Mouse (Mus musculus) cerebellum, postnatal 25 days (tissue): ENCODE data around the gene Shroom3.

Source experiments
- DNase-seq, 2 experiments: peaks; one replicate each; pipeline ENCODE4 v3.0.0; 2021; ENCODE audit warnings: mixed read lengths in 2 of 2

The Shroom3 gene

DNA sequence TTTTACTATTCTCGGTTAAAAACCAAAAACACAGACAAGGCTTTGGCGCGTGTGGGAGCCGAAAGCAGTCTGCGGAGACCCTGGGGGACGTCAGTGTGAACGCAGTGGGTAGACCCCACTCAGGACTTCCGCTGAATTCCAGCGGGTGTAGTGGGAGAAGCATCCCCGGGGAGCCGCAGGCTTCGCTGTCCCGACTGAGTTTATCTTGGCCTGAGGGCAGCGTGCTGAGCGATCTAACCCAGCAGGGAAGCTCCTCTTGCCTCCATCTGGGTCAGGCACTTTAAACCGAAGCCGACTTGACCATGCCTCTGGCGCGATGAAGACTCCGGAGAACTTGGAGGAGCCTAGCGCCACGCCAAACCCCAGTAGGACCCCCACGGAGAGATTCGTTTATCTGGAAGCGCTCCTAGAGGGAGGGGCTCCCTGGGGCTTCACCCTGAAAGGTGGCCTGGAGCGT lies at the start of gene Shroom3:
Shroom3 (plus strand) TSS at position 85 of the 457 bp plus-strand sequence.
- DNase-seq: peak; percentile 15 to 19

DNA sequence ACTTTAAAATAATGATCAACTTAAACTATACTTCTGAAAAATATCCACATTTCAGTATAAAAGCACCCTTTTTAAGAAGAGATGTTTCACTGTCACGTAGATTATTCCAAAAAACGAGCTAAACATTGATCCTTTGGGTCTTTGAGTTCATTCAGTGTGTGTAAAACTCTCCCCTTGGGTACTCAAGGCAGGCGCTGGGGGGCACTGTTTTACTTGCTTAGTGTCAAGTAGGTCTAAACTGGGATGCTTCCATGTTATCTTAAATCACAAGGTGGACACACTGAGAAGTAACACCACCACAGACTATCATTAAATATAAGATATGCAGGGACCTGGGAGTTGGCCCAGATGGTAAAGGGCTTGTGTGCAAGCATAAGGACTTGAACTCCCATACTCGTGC lies 49.7 kb upstream of the Shroom3 start:
- no peak for DNase-seq

DNA sequence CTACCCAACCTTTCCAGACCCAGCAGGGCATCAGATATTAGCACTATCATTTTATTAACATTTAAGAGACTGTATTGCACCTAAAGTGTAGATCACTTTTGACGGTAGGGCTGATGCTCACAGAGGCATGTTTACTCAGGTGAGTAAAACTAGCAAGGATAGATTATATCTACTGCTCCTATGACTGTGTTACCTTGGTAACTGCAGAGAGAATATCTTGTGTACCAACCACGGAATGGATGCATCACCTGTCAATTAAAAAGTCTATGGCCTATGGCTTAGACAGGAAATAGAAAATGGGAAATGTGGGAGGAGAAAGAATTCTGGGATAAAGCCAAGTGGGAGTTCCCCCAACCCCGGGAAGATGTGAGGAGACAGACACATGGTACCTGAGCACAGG lies 48.3 kb upstream of the Shroom3 start:
- DNase-seq: no peak

DNA sequence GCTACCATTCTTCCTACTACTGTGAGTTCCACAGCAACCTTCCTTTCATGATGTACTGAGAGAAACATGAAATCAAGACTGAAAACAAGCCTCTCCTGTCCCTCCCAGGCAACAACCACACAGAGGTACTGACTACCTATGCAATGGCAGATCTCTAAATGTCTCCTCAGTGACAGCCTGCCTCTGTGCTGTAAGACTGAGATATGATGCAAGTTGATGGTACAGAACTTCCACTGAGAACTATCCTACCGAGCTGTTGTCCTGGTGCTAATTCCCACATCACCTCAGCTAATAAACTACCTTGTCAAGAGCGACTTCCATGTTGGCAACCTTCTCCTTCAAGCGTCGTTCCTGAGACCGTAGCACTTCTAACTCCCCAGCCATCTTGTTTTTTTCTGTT lies 47.3 kb upstream of the Shroom3 start:
- DNase-seq: no peak

DNA sequence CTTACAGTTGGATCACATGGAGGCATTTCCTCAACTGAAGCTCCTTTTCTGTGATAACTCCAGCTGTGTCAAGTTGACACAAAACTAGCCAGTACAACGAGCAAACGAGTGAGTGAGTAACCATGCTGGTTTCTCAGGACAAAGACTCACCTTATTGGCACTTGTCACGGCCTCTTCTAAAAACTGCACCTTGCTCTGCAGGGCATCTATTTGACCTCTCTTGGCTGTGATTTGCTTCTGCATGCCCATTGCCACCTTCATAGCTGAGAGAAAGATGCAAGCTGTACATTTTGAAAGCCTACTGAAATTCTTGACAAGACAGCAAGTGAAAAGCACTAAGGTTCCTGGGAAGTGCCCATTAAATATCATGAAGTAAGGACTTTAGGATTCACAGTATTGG lies 42.4 kb upstream of the Shroom3 start:
- DNase-seq: no peak

DNA sequence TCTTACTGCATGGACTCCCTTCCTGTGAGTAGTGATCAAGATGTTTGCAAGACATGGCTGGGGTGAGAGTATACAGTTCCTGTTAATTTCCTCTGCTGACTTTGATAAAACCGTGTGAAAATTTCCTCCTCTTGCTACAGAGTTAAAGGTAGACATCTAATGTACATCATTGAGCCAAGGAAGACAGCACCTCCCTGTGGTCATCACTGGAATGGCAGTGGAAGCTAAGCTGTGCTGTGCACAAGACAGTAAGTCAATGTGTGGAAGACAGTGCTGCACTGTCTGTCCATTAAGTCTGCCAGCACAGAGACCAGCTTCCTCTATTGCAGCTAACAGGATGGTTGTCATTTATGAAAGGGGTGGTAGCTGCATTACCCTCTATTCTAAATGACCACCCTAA lies 27.0 kb upstream of the Shroom3 start:
- peak; percentile 61 to 79 for DNase-seq

DNA sequence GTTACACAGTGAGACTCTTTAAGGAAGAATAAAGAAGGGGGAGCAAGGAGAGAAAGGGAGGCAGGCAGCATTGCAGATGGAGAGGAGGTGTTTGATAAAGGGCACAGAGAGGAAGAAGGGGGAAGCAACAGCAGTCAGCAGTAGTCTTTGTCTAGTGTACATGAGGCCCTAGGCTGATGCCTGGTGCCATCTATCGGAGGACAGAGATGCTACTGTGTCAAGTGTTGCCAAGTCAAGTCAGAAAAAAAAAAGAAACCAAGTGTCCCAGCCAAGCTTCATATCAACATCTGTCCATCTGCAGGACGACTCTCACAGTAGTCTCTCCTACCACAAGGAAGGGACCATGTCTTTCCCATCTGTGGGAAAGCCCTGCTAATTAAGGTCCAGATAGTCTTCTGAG lies 18.9 kb upstream of the Shroom3 start:
- DNase-seq: no peak

DNA sequence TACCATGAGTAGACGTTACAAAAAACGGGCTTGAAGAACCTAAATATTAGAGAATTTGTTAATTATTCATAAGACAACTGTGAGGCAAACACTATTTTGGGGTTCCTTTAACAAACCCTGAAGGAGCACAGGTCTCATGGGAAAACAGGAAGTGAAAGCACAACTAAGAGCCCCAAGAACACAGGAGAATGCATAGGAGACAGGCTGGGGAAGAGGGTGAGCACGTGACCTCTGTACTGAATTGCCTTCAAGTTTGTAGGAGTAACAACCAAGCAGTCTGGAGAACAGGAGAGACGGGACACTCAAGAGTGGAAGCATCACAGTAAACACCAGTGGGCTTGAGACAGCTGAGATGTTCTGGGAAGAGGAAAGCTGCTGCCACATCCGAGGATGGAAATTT lies 16.4 kb upstream of the Shroom3 start:
- no peak for DNase-seq

DNA sequence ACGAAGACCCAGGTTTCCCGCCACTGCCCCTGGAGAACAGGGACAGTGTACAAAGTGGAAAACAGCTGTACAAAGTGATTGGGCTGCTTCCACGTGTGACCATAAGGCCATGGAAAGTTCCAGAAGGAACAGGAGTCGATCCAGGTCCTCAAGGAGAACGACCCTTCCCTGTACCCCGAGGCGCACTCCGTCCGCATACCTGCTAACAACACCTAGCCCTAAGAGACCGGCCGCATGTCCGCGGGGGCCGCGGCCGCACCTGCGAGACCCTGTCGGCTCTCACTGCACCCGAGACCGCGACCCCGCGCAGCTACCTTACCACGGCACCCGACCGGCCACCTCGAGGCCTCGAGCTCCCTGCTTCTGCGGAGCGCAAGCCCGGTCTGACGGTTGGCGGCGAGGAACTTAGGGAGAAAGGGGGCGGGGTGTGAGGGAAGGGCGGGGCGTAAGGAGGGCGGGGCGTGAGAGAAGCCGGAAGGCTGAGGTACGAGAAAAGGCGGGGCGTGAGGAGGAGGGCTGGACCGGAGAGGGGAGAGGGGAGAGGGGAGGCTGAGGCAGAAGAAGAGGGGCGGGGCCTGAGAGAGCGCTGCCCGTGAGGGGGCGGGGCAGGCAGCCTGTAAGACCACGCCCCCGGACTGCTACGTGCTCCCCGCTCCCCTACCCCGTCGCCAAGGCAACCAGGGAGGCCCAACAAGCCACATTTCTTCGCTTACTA lies 8.2 kb upstream of the Shroom3 start, which contains the start of gene Ccdc158:
Ccdc158 (minus strand) TSS at position 413 of the 715 bp plus-strand sequence.
- peak; percentile 15 to 56 for DNase-seq

DNA sequence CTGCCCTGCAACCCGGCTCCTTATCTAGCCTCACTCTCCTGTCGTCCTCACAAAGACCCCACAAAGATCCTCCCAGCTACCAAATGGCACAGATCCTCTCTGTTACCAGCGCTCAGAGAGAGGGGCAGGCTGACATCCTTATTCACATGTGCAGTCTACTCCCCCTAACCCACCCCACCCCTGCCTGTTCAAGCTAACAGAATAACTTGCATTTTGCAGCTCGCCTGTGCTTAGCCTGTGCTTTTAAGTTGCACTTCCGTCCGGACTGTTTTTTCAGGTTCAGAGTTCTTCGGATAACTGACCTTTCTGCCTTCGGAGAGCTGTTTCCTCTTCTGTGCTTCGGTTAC lies 7.7 kb upstream of the Shroom3 start:
- DNase-seq: no peak

DNA sequence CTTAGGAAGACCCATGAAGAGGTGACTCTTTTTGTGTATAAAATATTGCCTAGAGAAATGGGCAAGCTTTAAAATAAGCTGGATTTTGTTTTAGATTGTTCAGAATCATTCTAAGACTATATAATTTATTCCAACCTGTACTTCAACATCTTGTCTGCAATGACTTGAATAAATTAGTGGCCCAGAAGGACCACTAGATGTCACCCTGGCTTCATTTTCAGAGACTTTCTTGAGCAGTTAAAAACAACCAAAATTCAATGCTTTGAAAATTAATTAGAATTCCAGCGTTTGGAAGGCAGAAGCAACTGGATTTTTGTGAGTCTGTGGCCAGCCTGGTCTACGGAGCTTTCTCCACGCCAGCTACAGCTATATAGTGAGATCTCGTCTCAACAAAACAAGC lies 3.8 kb upstream of the Shroom3 start:
- peak in 1 of 2 experiments; percentile 23 for DNase-seq

DNA sequence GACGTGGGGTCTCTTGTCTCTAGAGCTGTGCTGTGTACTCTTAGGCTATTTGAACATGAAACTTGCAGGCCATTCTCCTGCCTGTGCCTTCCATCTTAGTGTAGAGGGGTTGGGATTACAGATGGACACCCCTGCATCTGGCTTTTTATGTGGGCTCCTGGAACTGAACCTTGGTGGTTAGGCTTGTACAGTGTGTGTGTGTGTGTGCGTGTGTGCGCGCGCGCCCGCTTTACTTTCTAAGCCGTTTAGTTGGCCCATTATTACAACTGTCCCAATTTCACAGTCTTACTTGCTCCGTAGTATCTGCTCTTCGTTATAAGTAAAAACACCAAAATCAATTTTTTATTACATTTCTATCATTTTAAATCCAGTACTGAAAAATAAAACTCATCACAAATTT lies 1.4 kb upstream of the Shroom3 start:
- no peak for DNase-seq

DNA sequence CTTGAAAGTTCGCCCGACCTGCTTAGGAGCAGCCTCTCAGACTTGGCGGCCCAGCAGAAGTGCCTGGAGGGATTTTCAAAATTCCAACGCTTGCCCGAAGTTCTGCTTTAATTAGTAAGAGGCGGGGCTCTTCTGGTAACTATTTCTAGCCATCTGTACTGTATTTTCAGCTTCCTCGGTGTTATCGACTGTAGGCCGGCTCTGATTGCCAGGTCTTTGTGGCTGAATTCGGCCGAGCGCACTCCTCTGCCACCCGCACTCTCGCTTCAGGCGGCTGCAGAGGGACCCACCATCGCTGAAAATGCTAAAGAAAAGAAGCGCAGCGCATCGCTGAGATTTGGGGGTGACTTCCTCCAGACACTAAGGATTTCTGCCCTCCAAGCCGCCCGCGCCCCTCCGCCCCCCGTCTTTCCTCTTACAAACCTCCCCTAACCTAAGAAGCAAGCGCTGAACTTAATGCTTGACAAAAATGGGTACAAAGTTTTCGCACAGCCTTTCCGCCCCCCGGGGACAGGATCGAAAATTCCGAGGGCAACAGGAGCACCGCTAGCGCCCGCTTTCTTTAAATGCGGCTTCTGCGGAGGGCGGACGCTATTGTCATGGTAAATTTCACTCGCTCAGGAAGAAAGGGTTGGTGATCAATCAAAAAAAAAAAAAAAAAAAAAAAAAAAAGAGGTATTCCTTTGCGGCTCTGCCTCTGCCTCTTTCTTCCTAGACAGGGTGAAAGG lies 450 bp upstream of the Shroom3 start:
- DNase-seq: peak; percentile 14 to 19

DNA sequence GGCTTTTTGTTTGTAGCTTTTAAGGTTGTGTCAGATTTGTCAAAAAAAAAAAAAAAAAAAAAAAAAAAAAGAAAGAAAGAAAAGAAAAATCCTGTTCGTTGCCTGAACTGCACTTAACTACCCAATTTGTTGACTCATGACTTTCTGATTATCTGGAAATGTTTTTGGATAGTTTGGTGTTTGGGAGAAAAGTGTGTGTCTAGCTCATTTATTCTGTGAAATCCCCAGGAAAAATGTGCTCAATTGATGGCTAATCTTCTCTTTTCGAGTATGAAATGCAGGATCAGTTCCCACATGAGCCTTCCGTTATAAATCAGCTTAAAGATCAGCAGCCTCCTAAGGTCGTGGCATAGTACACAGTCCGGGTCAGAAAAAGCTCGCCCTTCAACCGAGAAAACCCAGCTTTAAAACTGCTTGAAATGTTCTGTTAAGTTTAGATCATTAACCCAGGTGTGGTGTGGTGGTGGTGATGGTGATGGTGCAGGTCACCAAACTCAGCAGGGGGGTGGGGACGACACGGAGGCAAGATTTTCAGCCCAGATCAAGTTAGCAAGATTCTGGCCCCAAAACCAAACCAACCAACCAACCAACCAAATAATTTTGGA lies 738 bp downstream of the Shroom3 start:
- no peak for DNase-seq

DNA sequence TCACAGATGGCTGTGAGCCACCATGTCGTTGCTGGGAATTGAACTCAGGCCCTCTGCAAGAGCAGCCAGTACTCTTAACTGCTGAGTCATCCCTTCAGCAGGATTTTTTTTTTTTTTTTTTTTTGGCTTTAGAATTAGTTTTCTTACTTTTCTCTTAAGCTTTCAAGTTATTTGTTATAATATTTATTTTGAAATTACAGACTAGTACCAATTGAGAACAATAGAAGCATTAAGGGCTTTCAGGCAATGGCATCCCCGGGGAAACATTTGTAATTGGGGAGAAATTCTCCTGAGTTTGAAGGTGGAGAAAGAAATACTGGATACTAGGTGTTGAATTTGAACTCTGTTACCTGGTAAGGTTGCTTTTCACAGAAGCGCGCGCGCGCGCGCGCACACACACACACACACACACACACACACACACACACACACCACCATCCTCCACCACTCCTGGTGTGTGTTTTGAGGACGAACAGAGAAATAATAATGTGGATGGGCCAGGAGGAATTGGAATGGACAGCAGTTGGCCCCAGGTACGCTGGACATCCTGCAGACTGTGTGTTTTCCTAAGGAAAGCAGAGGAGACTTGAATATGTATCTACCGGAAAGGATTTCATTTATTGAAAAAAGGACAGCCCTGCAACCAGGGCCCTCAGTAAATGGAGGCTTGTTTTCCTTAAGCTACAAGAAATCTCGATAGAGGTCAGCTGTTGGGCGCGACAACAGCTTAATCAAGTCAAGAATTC lies 1.7 kb downstream of the Shroom3 start:
- DNase-seq: no peak

DNA sequence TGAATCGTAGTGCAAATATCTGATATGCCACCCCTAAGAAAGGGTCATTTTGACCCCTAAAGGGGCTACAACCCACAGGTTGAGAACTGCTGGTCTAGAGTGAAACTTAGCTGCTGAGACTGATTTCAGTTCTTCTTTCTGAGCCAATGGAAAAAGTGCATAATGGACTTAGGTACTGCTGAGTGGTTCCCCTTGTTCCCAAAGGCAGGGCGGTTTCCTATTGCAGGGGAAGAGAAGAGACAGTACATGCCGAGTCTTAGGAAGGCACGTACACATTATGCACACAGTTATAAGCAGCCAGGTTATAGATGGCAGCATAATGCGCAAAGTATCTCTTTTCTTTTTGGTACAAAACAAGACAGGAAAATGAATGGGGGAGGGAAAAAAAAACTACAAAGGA lies 4.9 kb downstream of the Shroom3 start:
- no peak for DNase-seq

DNA sequence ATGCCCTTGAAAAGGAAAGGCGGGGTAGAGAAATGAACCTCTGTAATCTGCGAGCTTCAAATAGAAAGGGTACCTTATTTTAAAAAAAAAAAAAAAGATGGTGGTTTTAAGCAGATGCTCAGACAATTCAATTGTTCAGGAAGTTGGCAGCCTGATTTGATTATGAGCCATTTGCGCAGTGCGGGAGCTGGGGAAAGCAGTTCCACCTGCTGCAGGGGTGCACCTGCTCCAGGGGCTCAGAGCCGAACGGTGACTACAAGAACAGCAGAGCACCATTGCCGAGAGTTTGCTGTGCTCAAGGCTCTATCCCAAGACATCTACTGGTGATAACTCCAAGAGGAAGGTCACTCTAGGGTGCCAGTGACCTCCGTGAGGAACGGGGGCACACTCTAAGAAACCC lies 5.3 kb downstream of the Shroom3 start:
- no peak for DNase-seq

DNA sequence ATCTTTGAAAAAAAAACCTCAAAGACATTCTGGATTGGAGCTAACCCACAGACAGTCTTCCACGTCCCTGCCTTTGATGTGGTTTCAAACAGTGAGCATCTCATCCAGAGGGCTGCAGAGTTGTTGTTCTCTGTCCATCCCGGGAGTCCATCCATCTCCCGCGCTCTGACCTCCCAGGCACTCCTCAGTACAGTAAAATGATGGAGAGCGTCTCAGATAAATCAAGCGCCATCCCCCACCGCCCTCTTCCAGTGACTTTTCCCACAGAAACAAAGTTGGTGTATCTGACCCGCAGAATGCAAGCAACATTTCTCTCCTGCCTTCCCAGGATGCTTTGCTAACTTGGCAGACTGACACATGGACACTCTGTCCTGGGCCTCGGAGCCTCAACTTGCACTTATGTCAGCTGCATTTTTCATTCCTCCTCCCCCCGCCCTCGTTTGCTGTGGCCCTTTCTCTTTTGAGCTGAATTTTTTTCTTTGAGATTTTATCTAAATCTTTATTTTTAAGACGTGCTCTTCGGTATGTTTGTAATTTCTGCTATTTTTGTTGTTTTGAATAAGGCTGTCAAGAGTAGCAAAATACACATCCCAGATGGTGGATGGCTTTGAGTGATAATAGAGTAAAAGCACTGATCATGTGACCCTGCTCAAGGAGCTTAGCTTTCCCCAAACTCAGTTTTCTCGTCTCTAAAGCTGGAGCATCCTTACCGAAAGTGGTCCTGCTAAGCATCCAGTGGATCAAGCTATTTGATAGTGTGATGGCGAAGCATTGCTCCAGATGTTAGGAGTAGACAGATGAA lies 9.2 kb downstream of the Shroom3 start:
- DNase-seq: no peak

DNA sequence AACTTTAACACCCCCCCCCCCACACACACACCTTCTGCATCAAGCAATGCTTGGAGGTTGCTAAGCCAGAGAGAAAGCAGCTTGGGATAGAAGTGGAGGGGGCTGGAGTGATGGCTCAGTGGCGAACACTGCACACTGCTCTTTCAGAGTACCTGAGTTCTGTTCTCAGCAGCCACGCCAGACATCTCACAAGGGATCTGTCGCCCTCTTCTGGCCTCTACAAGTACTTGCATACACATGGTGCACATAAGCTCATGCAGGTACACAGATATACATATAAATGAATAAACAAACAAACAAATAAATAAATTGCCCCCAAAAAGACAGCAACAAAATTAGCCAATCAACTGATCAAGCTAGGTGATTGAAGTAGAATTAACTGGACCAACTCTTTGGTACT lies 10.5 kb downstream of the Shroom3 start:
- DNase-seq: no peak

DNA sequence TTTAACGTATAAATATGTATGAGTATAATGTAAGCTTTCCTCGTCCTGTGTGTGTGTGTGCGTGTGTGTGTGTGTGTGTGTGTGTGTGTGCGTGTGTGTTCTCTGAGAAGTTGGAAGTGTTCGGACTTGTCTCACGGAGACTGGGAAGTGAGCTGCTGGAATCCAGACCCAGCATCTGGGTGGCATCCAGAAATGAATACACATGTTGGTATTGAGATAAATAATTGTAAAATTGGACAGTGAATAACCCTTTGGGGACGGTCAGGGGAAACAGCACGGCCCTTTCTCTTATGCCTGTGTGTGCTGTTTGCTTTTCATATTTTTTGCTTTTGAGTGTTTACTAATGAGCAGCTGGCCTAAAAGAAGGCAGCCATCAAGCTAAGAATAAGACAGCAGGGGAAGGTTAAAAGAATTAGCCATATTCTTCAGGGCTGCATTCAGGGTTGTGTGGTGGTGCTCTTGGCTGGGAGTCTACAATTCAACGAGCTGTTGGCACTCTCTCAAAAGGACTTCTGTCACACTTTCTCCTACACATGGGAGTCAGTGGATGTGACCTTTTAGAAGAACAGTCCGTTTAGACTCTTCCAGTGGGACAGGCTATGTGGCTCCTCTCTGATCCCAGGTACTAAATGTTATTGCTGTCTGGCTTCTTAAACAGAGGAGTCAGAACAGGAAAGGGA lies 11.2 kb downstream of the Shroom3 start:
- DNase-seq: no peak

DNA sequence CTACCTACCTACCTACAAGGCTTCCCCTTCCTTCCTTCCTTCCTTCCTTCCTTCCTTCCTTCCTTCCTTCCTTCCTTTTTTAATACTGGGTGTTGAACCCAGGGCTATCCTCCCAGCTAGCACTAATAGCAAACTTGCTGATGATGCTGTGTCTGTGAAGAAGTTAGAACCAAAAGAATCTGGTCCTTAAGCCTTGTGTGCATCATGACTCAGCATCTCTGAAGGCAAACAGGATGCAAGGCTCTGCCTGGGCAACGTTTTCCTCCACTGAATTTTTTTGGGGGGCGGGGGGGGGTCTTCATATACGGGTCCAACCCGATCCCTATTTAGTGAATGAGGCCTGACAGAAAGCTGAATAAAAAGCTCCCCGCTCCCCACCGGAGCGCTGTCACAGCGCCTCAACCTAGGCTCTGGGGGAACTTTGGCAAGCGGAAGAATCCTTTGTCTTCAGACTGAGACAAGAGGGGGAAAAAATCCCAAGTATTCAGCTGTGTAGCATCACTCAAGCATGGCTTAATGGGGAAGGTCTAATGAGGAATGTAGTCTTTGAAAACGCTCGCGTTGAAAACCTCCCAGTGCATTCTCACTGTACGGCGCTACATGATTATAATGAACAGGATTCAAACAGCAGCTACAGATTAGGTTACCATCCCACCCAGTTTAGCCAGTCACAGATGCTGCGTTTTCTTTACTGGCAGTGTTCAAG lies 15.0 kb downstream of the Shroom3 start:
- no peak for DNase-seq
